Mouse (Mus musculus) erythroblast, adult 5-6 weeks (primary cell): ENCODE data around the gene Mmp9. TPM values are rescaled to one million over a fixed set of nuclear protein-coding genes. Genes with fewer than 3 reads are reported as not detected.

Experiments used
- ATAC-seq: replicated peaks from 2 replicates; pipeline ENCODE4 v1.8.0; 2016; ENCODE audit warnings: moderate number of reproducible peaks, mild to moderate bottlenecking, moderate TSS enrichment, inconsistent platforms; ENCODE audit not compliant: poor library complexity, low FRiP score, severe bottlenecking
- total RNA-seq, 2 experiments: library from RNA; stranded (forward) in 1 of 2; stranded (reverse) in 1 of 2; fragments of 150-400 nt in 1 of 2; fragments of 200-764, 138-1000 nt in 1 of 2; gene quantifications; 2 replicates each; pipeline versions ENCODE4 v1.2.3 to v1.2.4; 2015 to 2017; ENCODE audit warnings: low replicate concordance in 2 of 2

The Mmp9 gene
- total RNA-seq, 2 experiments from 2014 or later: 35.7 to 73.6 TPM

DNA sequence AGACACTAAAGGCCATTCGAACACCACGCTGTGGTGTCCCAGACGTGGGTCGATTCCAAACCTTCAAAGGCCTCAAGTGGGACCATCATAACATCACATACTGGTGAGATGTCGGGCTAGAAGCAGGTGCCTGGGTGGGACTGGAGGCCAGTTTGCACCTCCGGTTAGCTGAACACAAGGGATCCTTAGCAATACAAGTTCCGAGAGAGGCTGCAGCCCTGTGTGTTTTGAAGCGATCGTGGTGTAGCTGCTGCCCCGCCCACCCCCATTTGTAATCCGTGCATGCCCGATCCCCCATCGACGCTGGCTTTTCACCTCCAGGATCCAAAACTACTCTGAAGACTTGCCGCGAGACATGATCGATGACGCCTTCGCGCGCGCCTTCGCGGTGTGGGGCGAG is 8.4 kb downstream of the Mmp9 start:
- no peak for ATAC-seq

DNA sequence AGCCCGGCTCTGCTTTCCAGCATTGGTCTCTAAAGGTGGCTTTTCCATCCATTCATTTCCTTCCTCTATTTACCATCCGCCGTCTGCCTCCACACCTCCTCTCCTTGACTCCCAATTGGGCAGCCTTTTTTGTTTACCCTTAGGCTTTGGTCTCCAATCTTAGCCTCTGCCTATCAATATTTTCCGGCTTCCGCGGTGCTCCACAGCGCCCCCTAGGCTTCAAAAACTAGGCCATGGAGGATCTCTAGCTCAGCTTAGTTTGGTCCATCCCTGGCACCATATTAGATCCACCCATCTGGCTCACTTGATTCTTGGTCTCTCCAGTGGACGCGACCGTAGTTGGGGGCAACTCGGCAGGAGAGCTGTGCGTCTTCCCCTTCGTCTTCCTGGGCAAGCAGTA is 9.9 kb downstream of the Mmp9 start:
- ATAC-seq: no peak

GRCm38 (mm10) chr2:164951745-164952144 is 11.2 kb downstream of the Mmp9 start:
- ATAC-seq: no peak

DNA sequence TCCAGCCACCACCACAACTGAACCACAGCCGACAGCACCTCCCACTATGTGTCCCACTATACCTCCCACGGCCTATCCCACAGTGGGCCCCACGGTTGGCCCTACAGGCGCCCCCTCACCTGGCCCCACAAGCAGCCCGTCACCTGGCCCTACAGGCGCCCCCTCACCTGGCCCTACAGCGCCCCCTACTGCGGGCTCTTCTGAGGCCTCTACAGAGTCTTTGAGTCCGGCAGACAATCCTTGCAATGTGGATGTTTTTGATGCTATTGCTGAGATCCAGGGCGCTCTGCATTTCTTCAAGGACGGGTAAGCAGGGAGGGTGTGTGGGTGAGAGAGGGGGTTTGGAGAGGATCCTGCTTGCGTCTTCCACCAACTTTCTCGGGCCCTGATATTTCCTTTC is 11.9 kb downstream of the Mmp9 start:
- no peak for ATAC-seq

DNA sequence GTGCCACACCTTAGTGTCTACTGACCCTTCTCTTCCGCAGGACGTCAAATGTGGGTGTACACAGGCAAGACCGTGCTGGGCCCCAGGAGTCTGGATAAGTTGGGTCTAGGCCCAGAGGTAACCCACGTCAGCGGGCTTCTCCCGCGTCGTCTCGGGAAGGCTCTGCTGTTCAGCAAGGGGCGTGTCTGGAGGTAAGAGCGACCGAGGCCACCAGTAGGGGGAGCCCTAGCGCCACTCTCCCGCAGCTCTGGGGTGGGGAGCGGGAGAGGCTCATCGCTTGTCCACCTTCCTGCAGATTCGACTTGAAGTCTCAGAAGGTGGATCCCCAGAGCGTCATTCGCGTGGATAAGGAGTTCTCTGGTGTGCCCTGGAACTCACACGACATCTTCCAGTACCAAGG is 12.6 kb downstream of the Mmp9 start:
- ATAC-seq: peak; percentile 73

DNA sequence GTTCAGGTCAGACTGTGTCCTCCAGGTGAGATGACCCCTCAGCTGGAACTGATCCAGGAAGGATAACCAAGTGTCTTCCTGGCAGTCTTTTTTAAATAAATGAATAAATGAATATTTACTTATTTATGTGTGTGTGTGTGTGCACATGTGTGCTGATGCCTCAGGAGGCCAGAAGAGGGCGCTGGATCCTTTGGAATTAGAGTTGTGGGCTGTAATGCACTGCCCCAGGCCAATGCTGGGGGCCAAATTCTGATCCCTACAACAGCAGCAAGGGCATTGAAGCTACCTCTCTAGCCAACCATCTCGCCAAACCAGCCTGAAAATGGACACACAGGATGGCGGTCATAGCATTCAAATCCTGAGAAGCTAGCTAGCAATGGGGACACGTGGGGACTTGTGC is 15.1 kb downstream of the Mmp9 start:
- no peak for ATAC-seq

DNA sequence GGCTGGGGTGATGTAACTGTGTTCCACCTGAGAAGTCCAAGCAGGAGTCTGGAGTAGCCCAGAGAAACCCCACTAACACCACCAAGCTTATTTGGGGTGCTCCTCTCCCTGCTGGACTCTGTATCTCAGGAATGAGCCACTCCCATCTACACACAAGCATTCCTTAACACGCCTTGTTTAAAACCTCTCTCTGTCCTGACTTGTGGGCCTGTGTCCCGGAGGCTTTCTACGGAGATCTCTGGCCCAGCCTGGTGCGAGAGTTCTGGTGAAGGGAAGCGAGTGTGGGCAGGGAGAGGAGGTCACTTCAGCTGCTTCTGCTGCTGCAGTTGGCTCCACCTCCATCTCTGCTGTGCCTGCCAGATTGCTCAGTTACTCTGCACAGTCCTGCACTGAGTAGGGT is 15.6 kb downstream of the Mmp9 start:
- no peak for ATAC-seq

DNA sequence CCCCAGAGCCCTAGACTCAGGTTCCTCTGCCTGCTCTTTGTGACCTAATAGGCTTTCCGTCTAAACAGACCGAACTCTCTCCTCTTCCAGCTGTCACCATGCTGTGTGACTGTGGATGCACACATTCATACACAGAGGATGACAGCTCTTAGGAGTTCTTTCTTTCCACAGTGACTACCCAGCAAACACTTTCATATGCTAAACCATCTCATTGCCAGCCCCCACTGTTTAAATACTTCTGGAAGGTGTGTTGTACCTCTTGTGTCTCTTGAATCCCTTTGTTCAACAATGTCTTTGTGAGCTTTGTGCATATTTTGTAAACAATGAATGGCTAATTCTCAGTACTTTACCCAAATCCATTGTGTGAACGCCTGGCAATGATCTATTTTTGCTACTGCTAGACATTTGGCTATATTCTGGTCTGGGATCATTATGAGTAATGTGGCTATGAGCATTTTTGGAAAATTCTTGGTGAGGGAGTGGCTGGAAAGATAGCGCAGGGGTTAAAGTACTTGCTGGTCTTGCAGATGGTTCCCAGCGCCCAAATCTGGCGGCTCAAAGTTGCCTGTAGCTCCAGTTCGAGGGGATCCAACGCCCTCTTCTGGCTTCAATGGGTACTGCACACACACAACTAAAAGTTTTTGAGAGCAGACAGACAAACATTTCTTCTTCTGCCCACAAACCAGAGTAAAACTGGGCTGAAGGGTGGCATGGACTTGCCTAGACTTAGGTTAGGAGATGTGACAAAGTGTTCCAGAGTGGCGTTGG is 17.2 kb downstream of the Mmp9 start:
- ATAC-seq: no peak

DNA sequence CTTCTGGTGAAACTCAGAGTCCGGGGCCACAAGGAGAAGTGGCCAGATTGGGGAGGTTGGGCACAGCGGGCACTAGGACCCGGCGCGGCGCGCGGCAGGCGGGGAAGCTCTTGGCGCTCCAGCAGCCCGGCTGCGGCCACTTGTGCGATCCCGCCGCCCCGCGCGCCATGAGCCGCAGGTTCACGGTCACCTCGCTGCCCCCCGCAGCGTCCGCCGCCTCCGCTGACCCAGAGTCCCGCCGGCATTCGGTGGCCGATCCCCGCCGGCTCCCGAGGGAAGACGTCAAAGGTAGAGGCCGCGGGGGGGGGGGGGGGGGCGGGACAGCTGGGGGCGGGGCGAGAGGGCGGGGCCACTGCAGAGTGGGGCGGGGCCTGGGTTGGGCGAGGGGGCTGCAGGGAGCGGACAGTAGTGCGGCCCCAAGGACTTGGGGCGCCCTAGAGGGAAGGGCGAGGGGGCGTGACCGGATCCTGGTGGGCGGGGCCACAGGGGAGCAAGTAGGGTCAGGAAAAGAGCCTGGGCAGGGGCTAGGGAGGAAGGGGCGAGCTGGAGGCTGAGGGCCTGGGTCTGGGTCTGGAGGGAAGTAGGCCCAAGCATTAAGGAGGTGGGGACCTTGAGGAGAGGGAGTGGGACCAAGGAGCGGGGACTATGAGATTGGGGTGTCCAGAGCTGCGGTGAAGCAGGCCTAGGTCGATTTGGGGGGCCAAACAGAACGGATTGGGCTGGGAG is 20.3 kb downstream of the Mmp9 start, which contains the start of gene Slc12a5:
Gene Slc12a5, plus strand, starts transcription at position 87 of the 726 bp plus-strand sequence.
- no peak; the same call in 1 of the 2 replicates for ATAC-seq

DNA sequence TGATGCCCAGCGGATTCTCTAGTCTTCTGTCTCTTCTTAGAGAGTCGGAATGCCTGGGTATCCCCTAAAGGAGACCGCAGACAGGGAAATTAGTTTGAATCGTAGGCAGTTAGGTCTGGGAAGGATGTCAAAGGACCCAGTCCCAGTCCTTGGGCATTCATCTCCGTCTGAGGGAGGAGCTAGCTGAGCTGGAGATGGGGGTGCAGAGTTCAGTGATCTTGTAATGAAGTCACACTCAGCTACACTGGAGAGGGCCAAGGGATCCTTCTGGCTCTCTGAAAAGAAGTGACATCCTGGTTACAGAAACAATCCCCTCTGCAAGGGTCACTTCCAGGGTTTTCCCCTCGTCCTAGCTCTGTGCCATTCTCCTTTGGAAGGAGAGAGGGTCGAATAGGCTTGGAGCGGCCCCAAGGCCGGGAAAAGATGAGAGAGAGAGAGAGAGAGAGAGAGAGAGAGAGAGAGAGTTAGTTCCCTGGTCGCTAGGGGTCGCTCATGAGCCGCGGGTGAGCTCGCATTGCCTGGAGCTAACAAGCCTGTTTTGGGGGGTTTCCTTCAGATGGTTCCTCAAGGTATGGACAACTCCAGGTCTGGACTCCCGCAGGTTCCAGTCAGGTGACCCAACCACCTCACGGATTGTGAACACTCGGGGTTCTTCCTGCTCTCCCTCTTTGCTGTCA is 21.1 kb downstream of the Mmp9 start:
- 0 out of 2 replicates have a peak, but pooled peaks have one; percentile 33 for ATAC-seq

GRCm38 (mm10) chr2:164962183-164962580 is 21.6 kb downstream of the Mmp9 start:
- no peak for ATAC-seq

DNA sequence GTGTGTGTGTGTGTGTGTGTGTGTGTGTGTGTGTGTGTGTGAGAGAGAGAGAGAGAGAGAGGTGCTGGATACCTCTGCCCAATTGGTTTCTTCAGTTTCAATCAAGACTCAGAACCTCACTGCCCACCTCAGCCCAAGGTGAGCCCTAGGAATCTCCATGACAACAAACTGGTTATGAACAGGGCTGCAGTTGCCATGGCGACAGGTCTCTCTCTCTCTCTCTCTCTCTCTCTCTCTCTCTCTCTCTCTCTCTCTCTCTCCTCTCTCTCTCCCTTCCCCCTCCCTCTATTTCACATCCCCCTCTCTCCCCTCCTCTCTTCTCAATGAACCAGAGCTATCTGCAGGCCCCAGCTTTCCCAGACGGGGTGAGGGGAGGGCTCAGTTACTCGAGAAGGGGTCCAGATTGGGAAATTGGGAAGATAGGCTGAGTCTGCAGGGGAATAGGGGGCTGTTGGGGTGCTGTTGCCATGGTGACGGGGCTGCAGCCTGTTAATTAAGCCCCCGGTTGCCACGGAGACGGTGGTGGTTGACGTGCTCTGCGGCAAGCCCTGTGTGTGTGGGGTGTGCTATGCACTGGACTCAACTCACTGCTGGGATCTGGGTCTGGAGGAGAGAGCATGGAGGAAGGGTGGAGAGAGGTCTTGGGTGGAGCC is 23.8 kb downstream of the Mmp9 start:
- no peak for ATAC-seq

- no peak for ATAC-seq
Observed at GRCm38 (mm10) chr2:164964981-164965380, 24.4 kb downstream of the Mmp9 start.

DNA sequence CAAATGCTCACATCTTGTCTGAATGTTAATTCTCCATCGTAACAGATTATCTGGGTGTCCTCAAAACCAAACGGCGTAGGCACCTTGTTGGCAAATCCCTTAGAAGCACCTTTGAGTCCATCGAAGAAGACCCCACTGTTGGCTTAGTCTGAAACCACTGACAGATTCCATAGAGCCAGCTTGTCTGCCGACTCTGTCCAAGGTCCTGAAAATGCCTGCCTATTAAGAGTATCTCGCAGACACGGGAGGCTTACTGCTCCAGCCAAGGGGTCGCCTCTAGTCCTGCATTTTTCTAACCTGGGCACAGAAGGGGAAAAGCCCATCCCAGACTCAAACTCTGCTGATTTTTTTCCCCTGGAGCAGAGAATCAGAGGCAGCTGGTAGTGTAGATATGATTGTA is 25.8 kb downstream of the Mmp9 start:
- ATAC-seq: no peak

- no peak for ATAC-seq
Observed at GRCm38 (mm10) chr2:164967193-164967592, 26.6 kb downstream of the Mmp9 start.

GRCm38 (mm10) chr2:164967761-164968440 is 27.3 kb downstream of the Mmp9 start:
- ATAC-seq: no peak

DNA sequence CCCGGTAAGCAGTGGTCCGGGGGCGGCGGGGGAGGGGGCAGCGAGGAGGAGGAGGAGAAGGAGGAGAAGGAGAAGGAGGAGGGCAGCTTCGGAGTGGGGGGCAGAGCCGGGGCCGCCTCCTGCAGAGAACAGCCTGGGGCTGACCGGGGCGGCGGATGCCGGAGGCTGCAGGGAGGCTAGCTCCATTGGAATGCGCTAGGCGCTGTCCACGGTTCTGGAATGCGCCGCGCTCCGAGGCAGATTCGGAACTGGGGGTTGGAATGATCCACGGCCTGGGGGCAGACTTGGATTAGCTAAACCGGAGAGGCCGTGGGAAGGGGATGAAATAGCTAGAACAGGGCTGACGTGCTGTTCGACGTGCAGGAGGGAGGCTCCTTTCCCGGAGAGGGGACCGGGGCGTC is 27.9 kb downstream of the Mmp9 start:
- ATAC-seq: no peak

DNA sequence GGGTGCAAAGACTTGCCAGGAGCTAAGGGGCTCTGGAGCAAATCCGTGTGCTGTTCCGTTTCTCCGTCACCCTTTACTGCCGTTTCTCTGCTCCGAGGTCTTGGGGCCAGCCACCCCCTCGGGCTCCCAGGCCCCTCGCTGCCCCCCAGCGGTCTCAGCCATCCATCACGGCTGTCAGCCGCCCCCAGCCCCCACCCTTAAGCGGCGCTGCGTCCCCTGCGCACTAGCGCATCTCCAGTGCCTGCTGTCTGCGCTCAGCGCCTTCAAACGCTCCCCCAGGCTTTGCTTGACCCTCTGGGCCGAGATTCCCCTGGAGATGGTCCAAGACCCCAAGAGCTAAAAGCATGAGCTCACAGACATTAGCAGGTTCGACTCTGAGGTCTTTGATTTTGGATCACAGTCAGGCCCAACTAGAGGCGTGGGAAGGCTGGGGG is 28.8 kb downstream of the Mmp9 start:
- ATAC-seq: no peak

DNA sequence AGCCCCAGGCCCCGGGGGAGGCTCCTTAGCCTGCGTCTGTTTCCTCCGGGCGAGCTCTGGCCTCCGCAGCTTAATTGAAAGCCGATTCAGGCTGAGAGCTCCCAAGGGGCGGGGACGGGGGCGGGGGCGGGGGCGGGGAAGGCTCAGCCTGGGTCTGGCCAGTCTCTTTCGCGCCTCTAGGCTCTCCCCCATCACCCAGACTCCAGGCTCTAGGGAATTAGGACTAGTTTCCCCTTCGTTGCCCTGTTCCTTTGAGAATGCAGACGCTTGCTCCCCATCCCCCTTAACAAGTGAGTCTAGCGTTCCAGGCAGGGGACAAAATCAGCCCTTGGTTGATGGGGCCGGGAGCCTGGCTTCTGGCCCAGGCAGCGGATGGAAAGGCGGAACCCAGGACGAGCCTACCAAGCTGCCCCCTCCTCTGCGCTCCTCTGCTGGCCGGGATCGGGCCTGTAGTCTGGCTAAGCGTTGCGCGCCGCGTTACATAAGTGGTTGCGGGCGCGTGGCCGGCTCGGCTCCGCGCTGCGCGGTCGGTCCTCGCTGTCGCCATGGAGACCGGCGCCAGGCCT is 30.1 kb downstream of the Mmp9 start:
- no peak for ATAC-seq
